Mouse (Mus musculus): ENCODE data around the gene Papss2.

Gene Papss2

GRCm38 (mm10) chr19:32595506-32596286, at the start of gene Papss2:
Papss2 (plus strand) TSS chr19:32595790.
- peak; percentile 48 to 75 for DNase-seq (ENCODE audit: low spot score in 2 of 2)

GRCm38 (mm10) chr19:32547396-32547795, 48.2 kb upstream of the Papss2 start:
- no peak for DNase-seq (ENCODE audit: low spot score in 2 of 2)

GRCm38 (mm10) chr19:32548202-32548601, 47.4 kb upstream of the Papss2 start:
- no peak for DNase-seq (ENCODE audit: low spot score in 2 of 2)

- DNase-seq (ENCODE audit: low spot score in 2 of 2), result no peak
These were observed 45.1 kb upstream of the Papss2 start for GRCm38 (mm10) chr19:32550446-32550845.

GRCm38 (mm10) chr19:32551442-32551841, 44.1 kb upstream of the Papss2 start:
- no peak for DNase-seq (ENCODE audit: low spot score in 2 of 2)

- DNase-seq (ENCODE audit: low spot score in 2 of 2), result no peak
These were observed 43.5 kb upstream of the Papss2 start for GRCm38 (mm10) chr19:32552106-32552505.

- no peak for DNase-seq (ENCODE audit: low spot score in 2 of 2)
These were observed 42.3 kb upstream of the Papss2 start for GRCm38 (mm10) chr19:32553310-32553709.

GRCm38 (mm10) chr19:32555257-32555656, 40.3 kb upstream of the Papss2 start:
- DNase-seq (ENCODE audit: low spot score in 2 of 2), result no peak

- no peak for DNase-seq (ENCODE audit: low spot score in 2 of 2)
These were observed 28.6 kb upstream of the Papss2 start for GRCm38 (mm10) chr19:32567025-32567424.

- DNase-seq (ENCODE audit: low spot score in 2 of 2), result no peak
These were observed 28.1 kb upstream of the Papss2 start for GRCm38 (mm10) chr19:32567447-32567846.

- DNase-seq (ENCODE audit: low spot score in 2 of 2), result no peak
These were observed 27.1 kb upstream of the Papss2 start for GRCm38 (mm10) chr19:32568470-32568869.

- peak in 1 of 2 experiments; percentile 30 for DNase-seq (ENCODE audit: low spot score in 2 of 2)
These were observed 26.5 kb upstream of the Papss2 start for GRCm38 (mm10) chr19:32568961-32569653.

GRCm38 (mm10) chr19:32569725-32570124, 25.9 kb upstream of the Papss2 start:
- DNase-seq (ENCODE audit: low spot score in 2 of 2), result no peak

- DNase-seq (ENCODE audit: low spot score in 2 of 2), result no peak
These were observed 23.4 kb upstream of the Papss2 start for GRCm38 (mm10) chr19:32572191-32572590.

GRCm38 (mm10) chr19:32573259-32573658, 22.3 kb upstream of the Papss2 start:
- DNase-seq (ENCODE audit: low spot score in 2 of 2), result peak in 1 of 2 experiments; percentile 18

- DNase-seq (ENCODE audit: low spot score in 2 of 2), result no peak
These were observed 20.7 kb upstream of the Papss2 start for GRCm38 (mm10) chr19:32574846-32575245.

- peak in 1 of 2 experiments; percentile 12 for DNase-seq (ENCODE audit: low spot score in 2 of 2)
These were observed 17.8 kb upstream of the Papss2 start for GRCm38 (mm10) chr19:32577749-32578148.

- DNase-seq (ENCODE audit: low spot score in 2 of 2), result no peak
These were observed 12.4 kb upstream of the Papss2 start for GRCm38 (mm10) chr19:32583091-32583766.

- DNase-seq (ENCODE audit: low spot score in 2 of 2), result no peak
These were observed 7.9 kb upstream of the Papss2 start for GRCm38 (mm10) chr19:32587727-32588126.

GRCm38 (mm10) chr19:32592749-32593148, 2.8 kb upstream of the Papss2 start:
- DNase-seq (ENCODE audit: low spot score in 2 of 2), result no peak

GRCm38 (mm10) chr19:32593870-32594269, 1.7 kb upstream of the Papss2 start:
- no peak for DNase-seq (ENCODE audit: low spot score in 2 of 2)

GRCm38 (mm10) chr19:32595131-32595505, 472 bp upstream of the Papss2 start:
- DNase-seq (ENCODE audit: low spot score in 2 of 2), result no peak

GRCm38 (mm10) chr19:32599006-32599405, 3.4 kb downstream of the Papss2 start:
- DNase-seq (ENCODE audit: low spot score in 2 of 2), result no peak

Data from spleen, postnatal 4 days (tissue).